Mouse (Mus musculus): ENCODE results near the gene Krt31. TPM values are rescaled to one million over a fixed set of nuclear protein-coding genes. Genes with fewer than 3 reads are reported as not detected.
A peak's percentile ranks its signal among the peaks of the same experiment; 100 is the strongest.

Krt31 gene
- not detected for total RNA-seq (2021)

GRCm38 (mm10) chr11:100050451-100050850 lies at the start of gene Krt31:
TSS of gene Krt31 (minus strand) at chr11:100050551.
- intact Hi-C loops (cut with DNase I) = no loop called here
- no peak for DNase-seq (ENCODE audit: low spot score in 2 of 2)

- no peak for DNase-seq (ENCODE audit: low spot score in 2 of 2)
- intact Hi-C loops (cut with DNase I) = no loop called here
These were observed 47.5 kb upstream of the Krt31 start for GRCm38 (mm10) chr11:100097819-100098218.

- intact Hi-C loops (cut with DNase I) = no loop called here
- no peak for DNase-seq (ENCODE audit: low spot score in 2 of 2)
These were observed 45.8 kb upstream of the Krt31 start, which contains the start of gene Krt35 for GRCm38 (mm10) chr11:100096141-100096540. TSS of gene Krt35 (minus strand) at chr11:100096241.

- DNase-seq (ENCODE audit: low spot score in 2 of 2) = peak in 1 of 2 experiments; percentile 65
- intact Hi-C loops (cut with DNase I) = no loop called here
These were observed 38.2 kb upstream of the Krt31 start for GRCm38 (mm10) chr11:100088378-100089025.

- intact Hi-C loops (cut with DNase I) = no loop called here
- DNase-seq (ENCODE audit: low spot score in 2 of 2) = no peak
These were observed 37.5 kb upstream of the Krt31 start, which contains the start of gene Krt32 for GRCm38 (mm10) chr11:100087861-100088260. TSS of gene Krt32 (minus strand) at chr11:100088226.

DNA sequence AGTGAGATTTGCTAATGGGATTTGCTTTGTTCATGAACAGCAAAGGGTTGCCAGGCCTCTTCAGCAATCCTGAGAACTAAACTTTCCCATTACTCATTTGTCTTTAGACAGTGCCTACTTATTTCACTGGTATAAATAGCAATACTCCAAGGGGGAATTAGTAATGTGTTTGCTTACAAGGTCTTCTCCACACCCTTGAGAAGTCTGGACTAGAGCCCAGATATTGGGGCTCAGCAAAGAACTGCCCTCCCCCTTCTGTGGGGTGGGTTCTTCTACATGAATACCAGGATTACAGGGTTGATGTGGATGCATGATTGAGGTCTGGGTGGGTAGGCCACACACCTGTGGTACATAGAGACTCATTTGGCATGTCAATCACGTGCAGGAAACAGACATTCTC lies 23.5 kb upstream of the Krt31 start:
- no peak for DNase-seq (ENCODE audit: low spot score in 2 of 2)
- intact Hi-C loops (cut with DNase I) = no loop called here

- DNase-seq (ENCODE audit: low spot score in 2 of 2) = no peak
- intact Hi-C loops (cut with DNase I) = no loop called here
These were observed 17.1 kb upstream of the Krt31 start for GRCm38 (mm10) chr11:100067293-100068036.

GRCm38 (mm10) chr11:100066236-100067010 lies 16.1 kb upstream of the Krt31 start:
- intact Hi-C loops (cut with DNase I) = no loop called here
- no peak for DNase-seq (ENCODE audit: low spot score in 2 of 2)

DNA sequence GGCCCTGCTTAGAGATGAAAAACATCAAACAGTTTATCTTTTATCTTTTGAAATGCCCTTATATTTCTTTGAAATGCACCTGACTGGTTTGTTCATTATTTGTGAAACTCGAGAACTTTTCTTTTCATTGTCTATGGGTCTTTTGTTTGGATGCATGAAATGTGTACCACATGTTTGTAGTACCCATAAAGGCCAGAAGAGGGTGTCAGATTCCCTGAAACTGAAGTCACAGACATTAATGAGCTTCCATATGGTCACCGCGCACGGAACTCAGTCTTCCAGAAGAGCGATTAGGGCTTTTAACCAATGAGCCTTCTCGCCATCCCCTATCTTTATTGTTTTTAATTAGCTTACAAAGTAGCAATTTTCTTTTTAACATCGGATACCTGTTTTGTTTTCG lies 8.5 kb upstream of the Krt31 start:
- no peak for DNase-seq (ENCODE audit: low spot score in 2 of 2)
- intact Hi-C loops (cut with DNase I) = no loop called here

DNA sequence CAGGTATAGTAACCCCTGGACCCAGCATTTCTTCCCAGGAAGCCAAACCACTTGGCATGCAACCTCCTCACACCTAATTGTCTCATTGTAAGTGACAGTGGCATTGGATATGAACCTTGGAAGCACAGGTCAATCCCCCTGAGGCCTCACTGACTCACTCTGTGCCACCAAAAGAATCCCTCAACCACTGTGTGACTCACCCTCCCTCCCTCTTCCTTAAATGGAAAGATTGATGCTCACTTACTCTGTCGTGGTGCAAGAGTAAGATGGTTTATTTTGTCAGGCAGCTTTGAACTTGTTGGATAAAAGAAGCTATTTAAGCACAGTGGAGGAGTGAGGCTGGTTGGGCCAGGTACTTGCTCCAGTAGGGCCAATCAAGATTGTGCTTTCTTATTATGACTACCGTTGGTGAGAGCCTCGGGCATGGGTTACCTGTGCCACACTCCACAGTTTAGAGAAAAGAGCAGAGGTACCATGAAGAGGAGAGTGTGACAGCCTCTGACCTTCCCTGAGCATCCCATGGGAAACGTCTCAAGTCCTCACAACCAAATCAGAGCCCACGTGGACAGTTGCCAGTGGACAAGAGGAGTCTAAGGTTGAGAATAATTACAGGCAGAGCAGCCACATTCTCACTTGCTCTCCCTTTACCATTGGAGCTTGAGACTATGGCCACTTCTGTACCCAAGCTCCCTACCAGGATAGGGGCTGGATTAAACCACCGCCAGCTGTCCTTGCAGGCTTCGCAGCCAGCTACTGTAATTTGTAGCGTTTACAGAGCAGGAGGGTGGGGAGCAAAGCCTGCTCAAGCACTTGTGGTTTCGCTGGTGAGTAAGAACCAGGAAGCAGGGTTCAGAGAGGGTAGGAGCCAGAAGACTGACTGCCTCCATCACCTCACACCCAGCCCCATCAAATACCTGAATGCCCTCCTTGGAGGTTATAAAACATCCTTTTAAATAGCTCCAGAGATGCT lies 5.6 kb upstream of the Krt31 start:
- no peak for DNase-seq (ENCODE audit: low spot score in 2 of 2)
- intact Hi-C loops (cut with DNase I) = no loop called here

- no peak for DNase-seq (ENCODE audit: low spot score in 2 of 2)
- intact Hi-C loops (cut with DNase I) = no loop called here
These were observed 3.2 kb downstream of the Krt31 start for GRCm38 (mm10) chr11:100047193-100047592.

- DNase-seq (ENCODE audit: low spot score in 2 of 2) = peak in 1 of 2 experiments; percentile 19
- intact Hi-C loops (cut with DNase I) = no loop called here
These were observed 4.0 kb downstream of the Krt31 start for GRCm38 (mm10) chr11:100046303-100046866.

- no peak for DNase-seq (ENCODE audit: low spot score in 2 of 2)
- intact Hi-C loops (cut with DNase I) = no loop called here
These were observed 8.9 kb downstream of the Krt31 start, which contains the start of gene Krt34 for GRCm38 (mm10) chr11:100041454-100041853. TSS of gene Krt34 (minus strand) at chr11:100041554.

GRCm38 (mm10) chr11:100029768-100030167 lies 20.6 kb downstream of the Krt31 start, which contains the start of gene Krt33b:
TSS of gene Krt33b (minus strand) at chr11:100029868.
- intact Hi-C loops (cut with DNase I) = no loop called here
- no peak for DNase-seq (ENCODE audit: low spot score in 2 of 2)

DNA sequence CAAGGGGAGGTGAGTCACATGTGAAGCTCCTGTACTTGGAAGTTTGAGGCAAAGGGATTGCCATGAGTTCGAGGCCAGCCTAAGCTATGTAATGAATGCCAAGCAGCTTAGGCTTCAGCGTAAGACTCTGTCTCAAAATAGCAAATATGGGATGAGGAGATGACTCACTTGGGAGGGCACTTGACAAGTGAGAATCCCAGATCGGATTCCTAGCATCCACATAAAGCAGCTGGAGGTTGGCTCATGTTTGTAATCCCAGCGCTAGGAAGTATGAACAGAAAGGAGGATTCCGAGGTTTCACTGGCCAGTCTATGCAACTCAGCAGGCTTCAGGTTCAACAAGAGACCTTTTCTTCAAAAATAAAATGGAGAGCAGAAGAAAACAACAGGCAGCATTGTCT lies 28.9 kb downstream of the Krt31 start:
- intact Hi-C loops (cut with DNase I) = no loop called here
- peak in 1 of 2 experiments; percentile 64 for DNase-seq (ENCODE audit: low spot score in 2 of 2)

DNA sequence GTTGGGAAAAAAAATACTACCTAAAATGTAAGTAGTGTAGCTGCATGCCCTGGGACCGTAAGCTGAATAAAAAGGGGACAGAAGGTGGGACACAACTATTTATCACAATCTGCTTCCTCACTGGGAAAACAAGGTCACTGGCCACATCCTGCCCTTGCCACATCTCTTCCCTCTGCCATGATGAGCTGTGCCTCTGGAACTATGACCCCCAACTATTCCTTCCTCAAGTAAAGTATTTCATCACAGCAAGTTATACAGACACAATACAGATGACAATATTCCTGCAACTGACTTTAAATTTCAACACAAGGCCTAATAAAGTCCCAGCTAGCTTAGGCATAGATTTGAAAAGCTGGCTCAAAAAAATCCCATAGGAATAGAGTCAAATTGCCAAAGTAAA lies 30.9 kb downstream of the Krt31 start:
- intact Hi-C loops (cut with DNase I) = no loop called here
- DNase-seq (ENCODE audit: low spot score in 2 of 2) = no peak

DNA sequence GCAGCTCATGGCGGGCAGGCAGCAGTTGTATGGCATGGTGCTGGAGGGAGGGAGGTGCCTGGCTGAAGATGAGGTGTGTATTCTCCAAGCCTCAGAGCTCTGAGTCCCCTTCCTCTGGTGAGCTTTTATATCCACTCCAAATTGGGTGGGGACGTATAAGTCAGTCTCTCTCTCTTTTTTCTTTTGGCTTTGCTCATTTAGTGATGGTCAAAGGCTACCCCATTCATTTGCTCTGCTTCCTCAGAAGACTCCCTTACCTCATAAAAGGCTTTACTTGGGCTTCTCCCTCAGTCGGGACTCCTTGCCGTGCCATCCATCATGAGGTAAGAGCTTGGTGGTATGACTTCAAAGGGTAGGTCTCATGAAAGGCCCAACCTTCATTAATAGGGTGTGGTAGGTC lies 34.2 kb downstream of the Krt31 start, which contains the start of gene Krt33a:
Gene Krt33a (minus strand): TSS at position 101 of the 400 bp plus-strand sequence.
- DNase-seq (ENCODE audit: low spot score in 2 of 2) = no peak
- intact Hi-C loops (cut with DNase I) = no loop called here

GRCm38 (mm10) chr11:100013691-100014171 lies 36.6 kb downstream of the Krt31 start:
- intact Hi-C loops (cut with DNase I) = no loop called here
- no peak for DNase-seq (ENCODE audit: low spot score in 2 of 2)

DNA sequence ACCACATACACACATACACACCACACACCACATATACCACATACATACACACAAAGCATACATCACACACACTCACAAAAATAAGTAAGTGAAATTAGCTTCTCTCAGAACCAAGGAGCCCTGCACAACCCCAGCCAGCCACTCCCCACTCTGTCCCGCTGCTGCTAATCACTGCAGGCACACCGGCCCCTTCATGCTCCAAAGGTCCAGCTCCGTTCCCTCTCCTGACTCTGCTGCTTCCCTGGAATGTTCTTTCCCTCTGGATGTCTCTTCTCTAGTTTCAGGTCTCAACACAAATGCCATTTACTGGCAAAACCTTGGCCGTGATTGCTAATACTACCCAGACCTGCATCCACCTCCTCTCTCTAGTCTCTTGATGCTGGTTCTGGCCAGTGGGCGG lies 39.7 kb downstream of the Krt31 start:
- DNase-seq (ENCODE audit: low spot score in 2 of 2) = no peak
- intact Hi-C loops (cut with DNase I) = no loop called here

Measured in left cerebral cortex, postnatal 25 days (tissue).